Mouse (Mus musculus) megakaryocyte, adult 5-6 weeks (primary cell): ENCODE data around the gene Adat2. TPM values are rescaled to one million over a fixed set of nuclear protein-coding genes. Genes with fewer than 3 reads are reported as not detected.

Source experiments
- ATAC-seq: 2 replicates; pipeline ENCODE4 v1.8.0; 2016; ENCODE audit warnings: mild to moderate bottlenecking, inconsistent platforms; ENCODE audit not compliant: poor library complexity, severe bottlenecking
- total RNA-seq, 2 experiments: library from RNA; stranded (forward) in 1 of 2; stranded (reverse) in 1 of 2; fragments of 153-499, 151-499 nt in 1 of 2; fragments of 221-1000, 200-1000 nt in 1 of 2; gene quantifications; 2 replicates each; pipeline versions ENCODE4 v1.2.3 to v1.2.4; 2015 to 2017

Adat2 gene
- total RNA-seq, 2 experiments from 2014 or later = 2.2 to 4.1 TPM

- ATAC-seq = no peak
Observed at GRCm38 (mm10) chr10:13593529-13593928, 40.8 kb downstream of the Adat2 start.

GRCm38 (mm10) chr10:13596073-13596472 lies 43.4 kb downstream of the Adat2 start:
- no peak for ATAC-seq

DNA sequence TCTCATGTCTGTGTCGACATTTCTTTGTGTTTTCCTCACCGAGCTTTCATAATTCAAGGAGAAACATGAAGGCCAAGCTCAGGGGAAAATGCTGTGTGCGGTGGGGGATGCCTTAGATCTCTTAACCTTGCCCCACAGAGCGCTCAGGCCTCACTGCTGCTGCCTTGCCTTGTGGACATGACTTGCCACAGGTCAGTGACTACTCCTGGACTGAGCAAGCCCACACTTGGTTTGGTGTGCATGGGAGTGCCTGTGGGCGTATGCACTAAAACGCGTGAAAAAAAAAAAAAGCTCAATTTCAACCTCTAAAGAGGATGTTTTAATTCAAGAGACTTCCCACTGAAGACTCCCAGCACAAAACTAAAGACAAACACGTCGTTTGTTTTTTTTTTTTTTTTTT lies 44.2 kb downstream of the Adat2 start:
- ATAC-seq = no peak

DNA sequence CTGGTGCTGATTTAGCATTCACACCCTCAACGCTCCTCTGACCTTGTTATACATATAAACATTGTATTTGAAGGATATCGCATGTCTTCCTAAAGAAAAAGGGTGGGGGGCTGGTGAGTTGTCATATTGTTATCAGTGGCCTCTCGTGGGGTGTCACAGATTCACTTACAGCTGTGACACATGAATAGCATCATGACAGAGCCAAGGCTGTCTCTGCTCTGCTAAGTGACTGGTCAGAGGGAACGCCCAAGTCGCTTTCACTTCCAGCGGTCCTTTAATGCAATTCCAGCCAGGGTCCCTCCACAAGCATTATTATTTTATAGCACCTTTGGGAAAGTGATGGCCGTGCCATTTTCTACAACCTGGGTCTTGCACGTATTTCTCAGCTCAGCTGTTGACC lies 44.8 kb downstream of the Adat2 start:
- ATAC-seq = no peak

DNA sequence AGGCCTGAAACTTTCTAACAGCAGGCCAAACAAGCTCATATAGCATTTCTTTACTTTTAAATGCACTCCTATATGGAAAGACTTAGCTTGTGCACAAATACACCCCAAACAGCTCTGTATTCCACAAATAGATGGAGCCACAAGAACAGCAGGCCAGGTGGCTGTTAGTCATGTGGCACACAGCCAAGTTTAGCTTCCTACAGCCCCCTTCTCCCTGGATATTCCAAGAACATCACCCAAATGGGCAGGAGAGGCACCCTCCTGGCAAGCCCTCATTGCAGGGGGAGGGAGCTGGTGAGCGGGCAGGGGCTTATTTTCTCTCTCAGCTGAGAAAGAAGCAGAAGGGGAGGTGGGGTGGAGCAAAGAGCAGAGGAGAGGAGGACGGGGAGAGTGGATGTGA lies 48.2 kb downstream of the Adat2 start:
- ATAC-seq = no peak

Other genes starting within 250 kb of the Adat2 start
- gene Phactr2, start 78.5 kb upstream of the Adat2 start, total RNA-seq (2015) = 31.2 and 40.1 TPM in 2 replicates
- gene Phactr2, start 78.5 kb upstream of the Adat2 start, total RNA-seq (2017) = 30.1 and 40.2 TPM in 2 replicates
- gene Fuca2, start 53.4 kb upstream of the Adat2 start, total RNA-seq (2015) = 181 and 184 TPM in 2 replicates
- gene Fuca2, start 53.4 kb upstream of the Adat2 start, total RNA-seq (2017) = 95.8 and 116 TPM in 2 replicates
- 38.1 and 38.8 TPM in 2 replicates for gene Pex3, start 248 bp downstream of the Adat2 start, total RNA-seq (2015)
- 23.7 and 25.5 TPM in 2 replicates for gene Pex3, start 248 bp downstream of the Adat2 start, total RNA-seq (2017)